In the genomic region with DNA sequence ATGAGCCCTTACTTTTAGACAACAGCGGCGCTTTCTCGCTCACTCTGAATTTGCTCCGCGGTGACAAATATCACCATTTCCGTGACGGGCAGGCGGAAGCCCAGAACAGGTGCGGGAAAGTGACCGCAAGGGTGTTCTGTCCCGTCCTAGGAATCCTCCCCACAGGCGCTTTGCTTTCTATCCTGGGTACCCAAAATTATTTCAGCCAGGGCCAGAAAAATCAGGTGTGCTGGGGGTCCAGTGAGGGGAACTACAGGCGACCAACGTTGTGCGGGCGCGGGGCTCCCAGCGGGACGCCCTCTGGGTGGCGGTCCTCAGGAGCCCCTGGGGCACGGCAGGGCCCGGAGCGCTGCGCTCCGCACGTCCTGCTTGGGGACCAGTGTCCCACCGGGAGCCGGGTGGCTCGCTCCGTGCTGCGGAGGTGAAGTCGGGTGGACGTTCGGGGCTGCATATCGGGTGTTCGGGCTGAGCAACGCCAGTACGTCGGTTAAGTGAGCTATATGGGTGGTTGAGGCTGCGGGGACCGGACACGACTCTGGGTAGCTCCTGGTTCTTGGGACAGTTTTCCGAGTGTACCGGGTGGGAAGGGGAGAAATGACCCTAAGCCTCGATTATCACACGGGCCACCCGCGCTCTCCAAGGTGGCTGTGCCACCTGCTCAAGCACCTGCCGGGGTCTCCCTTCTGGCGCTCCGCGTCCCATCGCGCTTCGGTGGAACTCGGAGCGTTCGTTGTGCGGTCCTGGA, we compare ENCODE assay signal across 8 mouse cellular contexts.
DNase-seq lines count a peak whose midpoint lies in the region; ATAC-seq and TF ChIP-seq lines count a peak whose summit lies in the region.

No protein-coding gene starts in this region.

- H3K27ac ChIP-seq in left cerebral cortex, adult 2 months = no peak overlapping the region
- no peak overlapping the region for H3K27ac ChIP-seq in forebrain, embryonic 14.5 days (ENCODE audit: low read depth, low read length)
- H3K27ac ChIP-seq in limb, embryonic 14.5 days (replicated peaks; ENCODE audit: low read depth, low read length) = no peak overlapping the region
- H3K27ac ChIP-seq in small intestine, adult 2 months (ENCODE audit: insufficient read depth, low read depth, low read length) = no peak overlapping the region

- TF ChIP-seq POLR2A in limb, embryonic 14.5 days (IDR thresholded peaks at IDR 0.05; ENCODE audit: borderline replicate concordance, extremely low read depth, insufficient read depth, insufficient read length) = no peak
- no peak for TF ChIP-seq POLR2A in small intestine, adult 2 months (IDR thresholded peaks at IDR 0.05; ENCODE audit: low read depth, low read length)

- H3K4me1 ChIP-seq in forebrain, embryonic 14.5 days (ENCODE audit: control insufficient read depth, insufficient read depth, low read length) = peaks cover 5% of the 10 kb centered on the region
- peaks cover 11% of the 10 kb centered on the region for H3K4me1 ChIP-seq in limb, embryonic 14.5 days (ENCODE audit: control insufficient read depth, insufficient read depth, low read length)
- peaks cover 5% of the 10 kb centered on the region; the same call in 1 of the 2 replicates for H3K4me1 ChIP-seq in small intestine, adult 2 months (ENCODE audit: control insufficient read depth, insufficient read depth, insufficient read length, low read length)

- intact Hi-C loops in left cerebral cortex, adult 2 months (cut with DNase I) = no loop called here

- DNase-seq in left cerebral cortex, adult 2 months (ENCODE audit: extremely low spot score in 1 of 2, low spot score in 2 of 2) = no peak
- no peak for DNase-seq in left cerebral cortex, adult 8-10 months (ENCODE audit: low spot score in 2 of 2)
- DNase-seq in forebrain, embryonic 14.5 days (ENCODE audit: low spot score) = no peak
- no peak for DNase-seq in limb, embryonic 14.5 days (ENCODE audit: low spot score)
- no peak for DNase-seq in layer of hippocampus, adult 8-10 months (ENCODE audit: low spot score in 2 of 2)
- DNase-seq in left cerebral cortex, adult 18-20 months (ENCODE audit: low spot score in 2 of 2) = no peak

- H3K9ac ChIP-seq in forebrain, embryonic 14.5 days (ENCODE audit: low read length) = no peak overlapping the region; the same call in 1 of the 2 replicates
- no peak overlapping the region for H3K9ac ChIP-seq in limb, embryonic 14.5 days (ENCODE audit: low read depth, low read length, severe bottlenecking)

- peak overlapping the region; percentile 67 for H3K4me3 ChIP-seq in left cerebral cortex, adult 2 months
- peak overlapping the region; percentile 41 for H3K4me3 ChIP-seq in forebrain, embryonic 14.5 days (ENCODE audit: low read depth, low read length)
- peak overlapping the region; percentile 46 for H3K4me3 ChIP-seq in limb, embryonic 14.5 days (replicated peaks; ENCODE audit: low read length)
- H3K4me3 ChIP-seq in small intestine, adult 2 months (ENCODE audit: low read depth, low read length) = peak overlapping the region; percentile 48

- TF ChIP-seq CTCF in left cerebral cortex, adult 2 months (IDR thresholded peaks at IDR 0.05) = no peak
- no peak for TF ChIP-seq CTCF in small intestine, adult 2 months (IDR thresholded peaks at IDR 0.05; ENCODE audit: extremely low read depth, insufficient read length, insufficient replicate concordance, low read depth, low read length)

- no peaks in the 10 kb centered on the region for H3K9me3 ChIP-seq in forebrain, embryonic 14.5 days (replicated peaks; ENCODE audit: control insufficient read depth, low read length)
- no peaks in the 10 kb centered on the region for H3K9me3 ChIP-seq in limb, embryonic 14.5 days (ENCODE audit: control insufficient read depth, low read length)

- H3K27me3 ChIP-seq in forebrain, embryonic 14.5 days (replicated peaks; ENCODE audit: control insufficient read depth, insufficient read depth, low read length) = peaks cover 64% of the 10 kb centered on the region
- peaks cover 77% of the 10 kb centered on the region for H3K27me3 ChIP-seq in limb, embryonic 14.5 days (ENCODE audit: control insufficient read depth, insufficient read depth, low read length)
- peaks cover 43% of the 10 kb centered on the region for H3K27me3 ChIP-seq in small intestine, adult 2 months (ENCODE audit: control insufficient read depth, insufficient read depth, low read length)

- under 1% methylated on average over 58 of the region's 59 CpGs for WGBS in forebrain, embryonic 14.5 days
- 2% methylated on average over 59 of the region's 59 CpGs for WGBS in limb, embryonic 14.5 days
- WGBS in small intestine, adult 2 months = 3% methylated on average over 59 of the region's 59 CpGs

- no peak for ATAC-seq in forebrain, embryonic 14.5 days
- ATAC-seq in limb, embryonic 14.5 days (ENCODE audit: low FRiP score, low read depth) = no peak
- ATAC-seq in granulocyte monocyte progenitor cell, adult 5-6 weeks (replicated peaks; ENCODE audit: poor library complexity, severe bottlenecking) = no peak

- peak overlapping the region; percentile 80 for H3K4me2 ChIP-seq in forebrain, embryonic 14.5 days (ENCODE audit: low read length)
- peak overlapping the region; percentile 76 for H3K4me2 ChIP-seq in limb, embryonic 14.5 days (replicated peaks; ENCODE audit: low read depth, low read length, severe bottlenecking)

- no peaks in the 10 kb centered on the region for H3K36me3 ChIP-seq in forebrain, embryonic 14.5 days (ENCODE audit: control insufficient read depth, insufficient read depth, low read length)
- no peaks in the 10 kb centered on the region for H3K36me3 ChIP-seq in limb, embryonic 14.5 days (ENCODE audit: control insufficient read depth, insufficient read depth, low read length)
- H3K36me3 ChIP-seq in small intestine, adult 2 months (ENCODE audit: control insufficient read depth, insufficient read depth, low read length) = no peaks in the 10 kb centered on the region
